Mouse (Mus musculus) embryonic facial prominence, embryonic 11.5 days (tissue): ENCODE data around the gene Man2a1. TPM values are rescaled to one million over a fixed set of nuclear protein-coding genes. Genes with fewer than 3 reads are reported as not detected.

Experiments
- ATAC-seq: fragments of 200-750 bp; cut with Nextera tagmentation; replicated peaks from 2 replicates; pipeline ENCODE4 v1.8.0; 2017; ENCODE audit warnings: low read depth; ENCODE audit not compliant: insufficient number of reproducible peaks, low FRiP score, low TSS enrichment
- DNase-seq: peaks from one replicate; pipeline ENCODE4 v3.0.0-alpha.2; 2015; ENCODE audit warnings: low spot score
- H3K27ac ChIP-seq: fragments of 300-500 bp; sonication (generic); replicated peaks from 2 replicates; pipeline ENCODE4 v1.5.1; 2014; ENCODE audit warnings: mild to moderate bottlenecking, low read depth, low read length, control low read depth
- H3K27me3 ChIP-seq: fragments of 300-500 bp; sonication (generic); 2 replicates; pipeline ENCODE4 v1.6.1; 2014; ENCODE audit warnings: mild to moderate bottlenecking, low read length, moderate library complexity, mixed read lengths; ENCODE audit not compliant: control insufficient read depth, insufficient read depth
- H3K36me3 ChIP-seq: fragments of 300-500 bp; sonication (generic); replicated peaks from 2 replicates; pipeline ENCODE4 v1.6.1; 2014; ENCODE audit warnings: low read depth, mild to moderate bottlenecking, low read length, moderate library complexity, mixed read lengths; ENCODE audit not compliant: control insufficient read depth, insufficient read depth
- H3K4me1 ChIP-seq: fragments of 300-500 bp; sonication (generic); 2 replicates; pipeline ENCODE4 v1.6.1; 2014; ENCODE audit warnings: low read length, mixed read lengths; ENCODE audit not compliant: control insufficient read depth, insufficient read depth
- H3K4me2 ChIP-seq: fragments of 300-500 bp; sonication (generic); 2 replicates; pipeline ENCODE4 v1.6.1; 2014; ENCODE audit warnings: low read depth, mild to moderate bottlenecking, control low read depth, low read length, moderate library complexity
- H3K4me3 ChIP-seq: fragments of 300-500 bp; sonication (generic); 2 replicates; pipeline ENCODE4 v1.5.1; 2014; ENCODE audit warnings: low read depth, low read length, control low read depth
- H3K9ac ChIP-seq: fragments of 300-500 bp; sonication (generic); replicated peaks from 2 replicates; pipeline ENCODE4 v1.6.1; 2014; ENCODE audit warnings: mild to moderate bottlenecking, control low read depth, low read length
- H3K9me3 ChIP-seq: fragments of 300-500 bp; sonication (generic); replicated peaks from 2 replicates; pipeline ENCODE4 v1.6.1; 2016; ENCODE audit warnings: mild to moderate bottlenecking, low read length, inconsistent platforms, mixed read lengths; ENCODE audit not compliant: control insufficient read depth
- WGBS: fragments of 180-500 bp; shearing (Covaris S2); extraction: QIAGEN DNeasy Blood & Tissue Kit; methylation state at CpG from one replicate; pipeline ENCODE4 v1.1.7; 2014; 5-methylcytosine and 5-hydroxymethylcytosine counted together
- polyA plus RNA-seq: library from polyadenylated mRNA; unstranded; fragments of >200 nt; fragmentation: Nextera tagmentation; extraction: Ambion mirVana; gene quantifications from 2 replicates; pipeline ENCODE4 v1.2.1, GENCODE M21; 2014

Man2a1 gene
- polyA plus RNA-seq, 1 experiment from 2014 or later = 3.9 TPM

DNA sequence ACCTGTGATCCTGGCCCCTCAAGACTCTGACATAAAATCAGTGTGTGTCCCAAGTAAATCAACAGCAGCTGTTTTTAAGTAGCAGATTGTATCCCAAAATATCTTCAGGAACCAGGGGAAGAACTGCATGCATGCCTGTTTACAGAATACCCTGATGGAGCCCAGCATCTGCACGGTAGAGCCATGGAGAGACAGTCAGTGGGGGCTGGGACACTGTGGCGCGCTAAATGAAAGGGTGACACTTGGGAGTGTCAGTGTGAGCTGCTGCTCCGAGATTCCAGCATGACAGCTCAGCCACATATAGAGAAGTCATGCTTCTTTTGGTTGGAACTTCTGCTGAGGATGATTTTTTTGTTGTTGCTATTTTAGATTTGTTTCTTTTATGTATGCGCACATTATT lies 192.1 kb downstream of the Man2a1 start:
- Histone ChIP-seq H3K9ac (no peak overlapping the region), H3K4me2 (no peak overlapping the region), H3K27me3 (no peaks in the 10 kb centered on the region), H3K27ac (no peak overlapping the region), H3K36me3 (no peaks in the 10 kb centered on the region), H3K4me1 (no peaks in the 10 kb centered on the region), H3K4me3 (no peak overlapping the region), H3K9me3 (no peaks in the 10 kb centered on the region)
- no peak for DNase-seq
- 77% methylated on average over 5 of the region's 5 CpGs for WGBS
- no peak for ATAC-seq

DNA sequence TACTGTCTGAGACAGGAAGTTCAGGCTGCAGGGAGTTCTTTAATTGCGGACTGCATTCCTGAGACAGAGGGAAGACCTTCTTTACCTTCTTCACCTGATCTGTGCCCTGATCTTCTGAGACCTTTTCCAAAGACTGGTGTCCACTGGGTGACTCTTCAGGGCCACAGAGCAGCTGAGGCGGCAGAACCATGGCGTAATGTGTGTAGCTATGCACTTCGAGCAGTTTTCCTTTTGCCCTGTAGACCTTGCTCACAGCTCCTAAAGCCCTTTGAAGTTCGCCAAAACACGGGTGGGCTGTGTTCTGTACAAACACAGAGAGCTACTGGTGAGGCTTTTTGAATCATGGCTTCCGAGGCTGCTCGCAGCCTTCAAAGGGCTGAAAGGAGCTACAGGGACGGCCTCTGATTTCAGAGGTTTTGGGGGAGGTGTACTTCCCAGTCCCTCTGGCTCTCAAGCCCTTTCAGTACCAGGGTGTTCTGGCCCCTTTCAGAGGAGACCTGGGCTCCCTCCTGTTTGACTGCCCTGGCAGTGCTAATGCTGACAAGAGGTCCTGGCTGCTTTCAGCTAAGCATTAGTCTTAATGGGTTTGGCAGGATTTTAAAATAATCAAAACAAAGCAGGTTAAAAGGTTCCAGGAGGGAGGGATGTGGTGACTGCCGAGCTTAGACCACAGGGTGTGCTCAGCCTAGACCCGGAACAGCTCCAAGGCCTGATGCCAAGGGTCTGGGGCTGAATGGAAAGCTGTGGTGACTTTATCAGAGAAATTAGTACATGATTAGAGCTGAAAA lies 201.8 kb downstream of the Man2a1 start:
- no peaks in the 10 kb centered on the region for H3K27me3 ChIP-seq
- 32% methylated on average over 11 of the region's 11 CpGs for WGBS
- H3K4me1 ChIP-seq = no peaks in the 10 kb centered on the region
- H3K9me3 ChIP-seq = no peaks in the 10 kb centered on the region
- peak; percentile 73 for ATAC-seq
- H3K36me3 ChIP-seq = no peaks in the 10 kb centered on the region
- H3K4me2 ChIP-seq = no peak overlapping the region
- peak; percentile 63 for DNase-seq
- H3K4me3 ChIP-seq = no peak overlapping the region
- H3K9ac ChIP-seq = no peak overlapping the region
- no peak overlapping the region for H3K27ac ChIP-seq

- no peak for DNase-seq
- H3K9me3 ChIP-seq = no peaks in the 10 kb centered on the region
- no peak overlapping the region for H3K27ac ChIP-seq
- H3K4me1 ChIP-seq = no peaks in the 10 kb centered on the region
- no peaks in the 10 kb centered on the region for H3K36me3 ChIP-seq
- no peaks in the 10 kb centered on the region for H3K27me3 ChIP-seq
- WGBS = 46% methylated on average over 7 of the region's 7 CpGs
- no peak overlapping the region for H3K4me2 ChIP-seq
- H3K9ac ChIP-seq = no peak overlapping the region
- no peak overlapping the region for H3K4me3 ChIP-seq
- ATAC-seq = no peak
Measured at GRCm38 (mm10) chr17:64802956-64803275, 202.4 kb downstream of the Man2a1 start.

Other genes with a start within 250 kb of the Man2a1 start
- not detected in 2 replicates for gene 4930583I09Rik, start 235.3 kb downstream of the Man2a1 start, polyA plus RNA-seq